Mouse (Mus musculus) spleen, postnatal 14 days (tissue): ENCODE results near the gene Rgs14.
A peak's percentile ranks its signal among the peaks of the same experiment; 100 is the strongest.

Source experiments
- DNase-seq, 2 experiments: peaks; one replicate each; pipeline ENCODE4 v3.0.0; 2021 to 2022; ENCODE audit warnings: low spot score in 2 of 2

Rgs14 gene

DNA sequence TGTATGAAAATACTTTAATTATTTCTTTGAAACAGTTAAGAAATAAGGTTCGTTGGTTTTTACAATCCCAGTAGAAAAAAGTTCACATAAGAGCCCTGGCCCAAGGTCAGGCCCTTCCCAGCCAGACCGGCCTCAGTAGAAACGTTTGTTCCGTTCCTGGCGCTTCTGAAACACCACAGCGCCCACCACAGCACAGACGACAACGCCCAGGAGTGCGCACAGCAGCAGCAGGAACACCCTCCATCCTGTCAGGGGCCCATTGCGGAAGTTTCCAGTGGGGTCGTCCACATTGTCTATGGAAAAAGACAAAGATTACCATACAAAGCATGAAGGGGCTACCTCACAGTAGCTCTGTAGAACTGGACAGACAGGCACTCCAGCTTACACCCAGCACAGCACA lies 22.8 kb upstream of the Rgs14 start:
- DNase-seq: no peak

DNA sequence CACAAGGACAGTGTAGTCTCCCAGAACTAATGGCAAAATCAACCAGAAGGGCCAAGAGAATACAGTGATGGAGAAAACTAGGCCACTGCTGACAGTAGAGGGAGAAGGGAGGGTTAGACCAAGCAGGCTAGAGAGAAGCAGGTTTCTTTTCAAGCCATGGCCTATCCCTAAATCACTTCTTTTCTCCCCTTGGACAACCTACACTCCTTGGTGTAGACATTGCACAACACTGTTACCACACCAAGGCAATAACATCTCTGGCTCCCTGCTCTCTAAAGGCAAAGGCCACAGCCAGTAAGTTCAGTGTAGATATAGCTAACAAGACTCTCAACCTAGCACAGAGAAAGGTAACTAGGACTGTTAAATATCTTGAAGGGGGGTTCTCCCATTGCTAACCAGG lies 8.4 kb upstream of the Rgs14 start:
- no peak for DNase-seq

GRCm38 (mm10) chr13:55361974-55362452 lies 7.5 kb upstream of the Rgs14 start:
- no peak for DNase-seq

DNA sequence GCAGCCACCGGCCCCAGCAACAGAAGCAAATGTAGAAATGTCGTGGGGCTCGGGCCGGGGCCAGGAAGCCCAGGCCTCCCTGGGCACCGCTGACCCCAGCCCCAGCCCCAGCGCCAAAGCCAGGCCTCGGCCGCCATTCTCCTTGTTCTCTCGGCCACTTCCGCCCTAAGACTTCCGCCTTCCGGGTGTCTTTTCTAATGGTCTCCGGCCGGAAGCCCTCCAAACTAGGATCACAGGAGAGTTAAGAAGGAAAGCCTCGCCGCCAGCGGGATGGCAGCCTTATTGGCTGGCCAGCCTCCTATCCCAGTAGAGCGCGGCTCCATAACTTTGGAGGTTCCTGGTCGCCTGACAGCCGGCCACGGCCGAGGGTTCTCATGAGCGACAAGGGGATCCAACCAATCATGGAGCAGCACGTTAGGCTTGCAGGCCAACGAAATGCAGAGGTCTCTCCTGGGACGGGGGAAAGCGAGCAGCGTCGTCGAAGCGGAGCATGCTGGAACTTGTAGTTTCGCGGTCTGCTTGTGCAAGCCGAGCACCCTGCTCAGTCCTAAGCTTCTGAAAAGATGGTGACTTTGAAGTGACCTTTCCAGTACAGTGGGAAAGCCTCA lies 7.0 kb upstream of the Rgs14 start, which contains the start of gene Lman2:
Lman2 (minus strand) TSS at position 331 of the 608 bp plus-strand sequence.
- peak; percentile 83 to 92 for DNase-seq

DNA sequence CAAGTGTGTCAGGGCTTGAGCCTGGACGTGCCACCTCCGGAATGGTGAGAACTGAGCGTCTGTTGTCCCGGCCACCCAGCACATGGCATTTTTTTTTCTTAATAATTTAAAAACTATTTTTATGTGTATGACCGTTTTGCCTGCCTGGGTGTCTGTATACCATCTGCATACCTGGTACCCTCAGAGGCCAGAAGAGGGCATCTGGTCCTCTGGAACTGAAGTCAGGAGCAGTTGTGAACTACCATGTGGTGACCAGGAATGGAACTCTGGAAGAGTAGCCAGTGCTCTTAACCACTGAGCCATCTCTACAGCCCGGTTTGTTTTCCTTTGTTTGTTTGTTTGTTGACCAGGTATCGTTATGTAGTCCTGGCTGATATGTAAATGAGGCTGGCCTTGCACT lies 1.1 kb upstream of the Rgs14 start:
- no peak for DNase-seq

GRCm38 (mm10) chr13:55370234-55370633 lies 702 bp downstream of the Rgs14 start:
- DNase-seq: no peak

DNA sequence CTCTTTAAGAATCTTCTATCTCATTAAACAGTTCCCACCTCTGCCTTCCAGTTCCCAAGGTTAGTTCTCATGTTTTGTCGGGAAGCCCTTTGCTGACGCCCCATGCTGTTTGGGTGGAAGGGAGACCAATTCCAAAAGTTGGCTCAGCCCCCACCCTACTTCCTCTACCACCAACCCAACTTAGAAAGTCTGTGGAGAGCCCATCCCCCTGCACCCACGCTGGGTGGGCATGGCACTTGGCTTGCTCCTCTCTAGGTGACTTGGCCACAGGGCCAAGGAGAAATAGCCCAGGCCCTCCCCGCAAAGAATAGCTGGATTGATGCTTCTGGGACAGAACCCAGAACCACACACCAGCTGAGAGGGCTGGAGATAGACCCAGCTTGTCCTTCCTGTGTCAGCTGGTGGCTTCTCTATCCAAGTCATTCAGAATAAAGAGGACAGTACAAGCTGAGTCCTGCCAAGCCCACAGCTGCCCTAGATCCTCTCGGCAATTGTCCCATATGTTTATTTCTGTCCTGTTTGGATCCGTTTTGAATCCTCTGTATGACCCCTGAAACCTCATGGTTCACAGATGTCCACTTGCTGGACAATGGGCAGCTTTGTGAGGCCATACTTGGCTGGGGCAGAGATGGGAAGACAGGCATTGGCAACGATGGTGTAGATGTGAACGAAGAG lies 1.6 kb downstream of the Rgs14 start:
- DNase-seq: no peak

- DNase-seq: no peak
Measured at GRCm38 (mm10) chr13:55371740-55372139, 2.2 kb downstream of the Rgs14 start.

DNA sequence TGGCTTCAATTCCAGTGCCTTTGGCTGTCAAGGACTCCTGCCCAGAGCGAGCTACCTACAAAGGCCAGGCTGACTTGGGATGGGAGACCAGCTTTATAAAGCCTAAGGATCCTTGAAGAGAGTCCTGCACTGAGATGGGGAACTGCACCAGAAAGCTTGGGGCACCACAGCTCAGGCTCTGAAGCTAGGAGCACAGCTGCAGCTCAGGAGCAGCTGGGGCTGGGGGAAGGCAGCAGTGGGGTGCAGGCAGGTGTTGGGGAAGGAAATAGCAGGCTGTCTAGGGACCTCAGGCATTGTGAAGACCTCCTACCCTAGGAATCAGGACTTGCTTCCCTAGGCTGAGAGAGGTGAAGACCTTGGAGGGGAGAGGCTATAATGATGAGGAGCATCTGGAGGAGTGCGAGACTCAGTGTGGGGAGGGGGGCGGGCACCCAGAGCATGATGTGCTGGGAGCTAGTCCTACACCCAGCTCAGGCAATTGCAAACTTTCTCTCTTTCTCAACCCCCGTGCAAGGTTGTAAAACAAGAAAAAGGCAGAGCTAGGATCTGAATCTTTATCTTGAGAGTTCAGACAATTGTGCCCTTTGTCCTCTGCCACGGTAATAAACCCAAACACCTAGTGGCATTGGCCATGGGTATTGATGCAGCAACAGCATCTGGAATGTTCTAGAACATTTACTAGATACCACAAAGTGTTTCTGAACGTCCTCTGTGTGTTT lies 4.8 kb downstream of the Rgs14 start:
- no peak for DNase-seq

DNA sequence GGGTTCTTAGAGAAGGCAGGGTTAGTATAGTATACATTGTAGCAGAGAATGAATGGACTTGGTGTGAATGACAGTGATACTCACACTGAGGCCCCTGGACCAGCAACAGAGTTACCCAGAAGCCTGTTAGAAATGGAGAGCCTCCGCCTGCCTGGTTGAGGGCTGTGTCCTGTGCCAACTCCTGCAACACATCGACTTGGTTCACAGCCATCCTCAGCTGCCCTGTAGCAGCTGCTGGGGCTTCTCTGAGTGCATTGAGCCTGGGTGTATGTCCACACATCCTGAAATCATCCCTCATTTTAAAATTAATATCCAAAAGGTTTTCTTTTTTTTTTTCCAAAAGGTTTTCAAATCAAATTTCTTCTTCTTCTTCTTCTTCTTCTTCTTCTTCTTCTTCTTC lies 6.3 kb downstream of the Rgs14 start:
- DNase-seq: no peak

DNA sequence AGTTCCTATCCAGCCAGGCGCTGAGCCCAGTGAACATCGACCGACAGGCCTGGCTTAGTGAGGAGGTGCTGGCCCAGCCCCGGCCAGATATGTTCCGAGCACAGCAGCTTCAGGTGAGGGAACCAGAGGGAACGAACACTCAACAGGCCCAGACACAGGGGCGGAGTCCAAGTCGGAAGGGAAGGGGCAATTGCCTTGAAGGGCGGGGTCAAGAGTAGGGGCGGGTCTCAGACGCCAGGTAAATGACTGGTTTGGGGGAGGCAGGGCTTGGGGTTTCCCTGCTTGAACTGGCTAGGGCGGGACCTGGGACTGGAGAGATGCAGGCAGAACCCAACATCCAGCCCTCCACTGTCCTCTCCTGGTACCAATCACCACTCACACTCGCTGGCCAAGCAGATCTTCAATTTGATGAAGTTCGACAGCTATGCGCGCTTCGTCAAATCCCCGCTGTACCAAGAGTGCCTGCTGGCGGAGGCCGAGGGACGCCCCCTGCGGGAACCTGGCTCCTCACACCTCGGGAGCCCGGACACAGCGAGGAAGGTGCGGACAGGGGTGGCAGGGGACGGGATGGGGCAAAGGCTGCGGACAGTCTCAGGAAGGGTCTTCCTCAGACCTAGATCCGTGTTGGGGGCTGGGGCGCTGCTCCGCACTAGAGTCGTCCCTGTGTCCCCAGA lies 9.5 kb downstream of the Rgs14 start:
- DNase-seq: no peak

GRCm38 (mm10) chr13:55381790-55382189 lies 12.3 kb downstream of the Rgs14 start:
- no peak for DNase-seq

DNA sequence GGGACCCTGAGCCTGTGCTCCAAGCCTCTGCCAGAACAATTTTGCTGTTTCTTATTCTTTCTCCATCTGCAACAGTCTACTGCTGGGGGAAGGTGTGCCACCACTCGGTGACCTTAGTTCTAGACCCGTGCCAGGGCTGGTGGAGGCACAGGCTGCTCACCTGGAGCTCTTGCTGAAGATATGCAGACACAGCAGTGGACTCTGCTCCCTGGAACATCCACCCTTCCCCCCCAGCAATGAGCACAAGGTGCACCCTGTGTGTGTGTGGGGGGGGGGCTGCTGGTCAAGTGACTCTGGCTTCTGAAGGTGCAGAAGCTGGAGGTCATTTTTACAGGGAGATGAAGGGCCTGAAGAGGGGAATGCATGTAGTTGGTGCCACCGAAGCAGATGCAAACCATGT lies 21.1 kb downstream of the Rgs14 start:
- DNase-seq: no peak

GRCm38 (mm10) chr13:55391626-55392029 lies 22.1 kb downstream of the Rgs14 start:
- no peak for DNase-seq

DNA sequence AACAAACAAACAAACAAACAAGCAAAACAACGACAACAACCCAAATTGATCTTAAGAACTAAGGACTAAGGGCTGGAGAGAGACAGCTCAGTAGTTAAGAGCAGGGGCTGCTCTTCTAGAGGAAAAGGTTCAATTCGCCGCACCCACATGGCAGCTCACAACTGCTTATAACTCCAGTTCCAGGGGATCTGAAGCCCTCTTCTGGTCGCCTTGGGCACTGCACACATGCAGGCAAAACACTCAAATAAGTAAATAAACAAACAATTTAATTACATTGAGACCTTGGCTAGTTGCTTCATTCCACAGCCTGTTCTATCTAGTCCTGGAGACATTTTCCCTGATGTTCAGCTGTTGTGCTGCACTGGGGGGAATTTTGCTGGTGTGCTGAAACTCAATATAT lies 23.4 kb downstream of the Rgs14 start:
- peak in 1 of 2 experiments; percentile 42 for DNase-seq

- no peak for DNase-seq
Measured at GRCm38 (mm10) chr13:55398088-55398487, 28.6 kb downstream of the Rgs14 start, which contains the start of gene Slc34a1. TSS of gene Slc34a1 (plus strand) at chr13:55398187.

- DNase-seq: no peak
Measured at GRCm38 (mm10) chr13:55399300-55400038, 29.9 kb downstream of the Rgs14 start.

DNA sequence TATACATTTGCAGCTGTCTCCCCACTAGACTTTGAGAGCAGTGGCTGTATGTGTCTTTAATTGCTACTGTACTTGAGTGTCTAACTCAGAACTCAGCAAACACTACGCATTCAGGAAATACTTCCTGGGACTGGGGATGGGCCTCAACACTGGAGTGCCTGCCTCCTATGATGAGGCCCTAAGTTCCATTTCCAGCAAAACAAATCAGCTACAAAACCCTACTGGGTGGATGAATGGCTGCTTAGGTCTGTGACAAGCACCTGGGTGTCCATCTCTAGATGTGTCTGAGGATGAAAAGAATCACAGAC lies 30.5 kb downstream of the Rgs14 start:
- no peak for DNase-seq

GRCm38 (mm10) chr13:55403266-55403665 lies 33.7 kb downstream of the Rgs14 start:
- DNase-seq: no peak

DNA sequence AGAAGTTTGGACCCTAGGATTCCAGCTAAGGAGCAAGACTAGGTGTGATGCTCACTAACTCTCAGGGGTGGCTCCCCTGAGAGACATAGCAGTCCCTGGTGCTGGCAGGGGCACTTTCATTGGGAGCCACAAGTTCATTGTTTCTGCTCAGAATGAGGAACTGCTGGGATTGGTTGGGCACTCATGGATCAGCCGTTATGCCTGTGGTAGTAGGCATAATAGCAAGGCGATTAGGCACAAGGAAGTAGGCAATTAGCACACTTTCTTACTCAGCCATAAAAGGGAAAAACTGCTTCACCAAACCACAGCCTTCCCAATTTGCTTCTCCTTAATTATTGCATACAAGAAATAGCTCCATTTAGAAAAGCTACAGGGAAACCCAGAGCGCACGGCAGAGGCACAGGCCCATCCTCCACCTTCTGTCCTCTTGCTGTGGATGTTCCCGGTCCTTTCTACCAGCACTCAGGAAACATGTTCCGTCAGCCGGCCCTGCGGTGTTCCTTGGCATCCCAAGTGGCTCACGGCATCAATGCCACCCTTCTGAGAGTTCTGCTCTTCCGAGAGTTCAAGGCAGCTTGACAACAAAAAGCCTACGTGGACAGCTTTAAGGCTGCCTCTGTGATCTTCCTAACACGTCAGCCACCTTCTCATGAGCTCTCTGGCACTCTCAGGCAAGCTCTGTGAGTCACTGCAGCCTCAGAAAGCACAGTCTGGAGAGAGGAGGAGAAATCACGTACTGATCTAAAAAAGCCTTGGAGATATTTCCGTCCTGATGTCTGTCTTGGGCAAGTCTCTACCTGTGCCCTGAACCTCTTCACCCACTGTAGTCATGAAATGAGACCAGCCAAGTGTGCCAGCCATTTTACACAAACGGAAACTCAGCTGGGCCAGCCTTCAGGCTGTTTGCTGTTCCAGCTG lies 34.7 kb downstream of the Rgs14 start:
- no peak for DNase-seq
